Mouse (Mus musculus) spleen, embryonic (tissue): ENCODE data around the gene Crlf1.

Experiments used
- CTCF ChIA-PET: fragments of 350-600 bp; sonication (Branson Sonifier 250); formaldehyde crosslinking; loops from one replicate; lab custom pipeline; 2022; lab: Charles Lee

Gene Crlf1

DNA sequence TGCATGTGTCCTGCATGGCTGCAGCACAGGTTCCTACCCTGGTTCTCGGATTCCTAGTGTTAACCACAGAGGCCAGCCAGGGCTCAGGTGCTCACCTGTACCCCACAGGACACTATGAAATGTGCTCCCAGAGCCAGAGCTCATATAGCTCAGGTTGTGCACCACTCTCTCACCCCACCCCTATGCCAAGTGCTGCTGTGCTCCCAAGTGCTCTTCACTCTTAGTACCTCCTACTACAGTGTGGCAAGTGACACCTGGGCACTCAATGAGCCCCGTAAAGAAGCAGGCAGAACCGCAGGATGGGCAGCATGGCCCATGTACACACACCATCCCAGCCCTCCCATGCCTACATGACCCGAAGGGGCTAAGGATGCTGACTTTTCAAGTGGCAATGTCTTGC lies 24.2 kb upstream of the Crlf1 start:
- CTCF ChIA-PET, result no interaction called here

DNA sequence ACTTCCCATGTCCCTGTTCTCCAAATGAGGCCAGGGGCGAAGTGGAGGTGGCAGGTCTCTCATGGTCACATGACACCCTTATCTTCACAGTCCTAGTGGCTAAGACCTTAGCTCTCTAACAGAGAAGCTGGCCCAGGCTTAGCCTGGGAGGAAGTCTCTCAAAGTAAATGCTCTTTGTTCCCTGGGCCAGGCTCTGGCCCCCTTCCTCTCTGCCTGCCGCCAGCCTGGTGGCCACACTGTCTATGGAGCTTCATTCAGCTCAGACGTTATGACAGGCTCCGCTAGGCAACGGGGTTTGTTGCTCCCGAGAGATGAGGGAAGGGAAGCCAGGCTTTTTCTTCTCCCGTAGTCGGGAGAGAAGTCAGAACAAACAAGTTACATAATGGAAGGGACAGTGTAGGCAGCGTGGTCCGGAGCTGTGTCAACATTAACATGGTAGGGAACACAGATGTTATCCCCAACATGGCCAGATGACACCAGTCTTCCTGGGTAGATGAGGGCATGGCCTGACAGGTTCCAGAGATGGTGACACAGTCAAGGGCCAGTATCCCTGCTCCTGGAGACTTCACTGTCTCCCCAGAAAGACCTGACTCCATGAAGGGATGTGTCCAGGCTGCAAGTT lies 23.6 kb upstream of the Crlf1 start:
- CTCF ChIA-PET, result no interaction called here

DNA sequence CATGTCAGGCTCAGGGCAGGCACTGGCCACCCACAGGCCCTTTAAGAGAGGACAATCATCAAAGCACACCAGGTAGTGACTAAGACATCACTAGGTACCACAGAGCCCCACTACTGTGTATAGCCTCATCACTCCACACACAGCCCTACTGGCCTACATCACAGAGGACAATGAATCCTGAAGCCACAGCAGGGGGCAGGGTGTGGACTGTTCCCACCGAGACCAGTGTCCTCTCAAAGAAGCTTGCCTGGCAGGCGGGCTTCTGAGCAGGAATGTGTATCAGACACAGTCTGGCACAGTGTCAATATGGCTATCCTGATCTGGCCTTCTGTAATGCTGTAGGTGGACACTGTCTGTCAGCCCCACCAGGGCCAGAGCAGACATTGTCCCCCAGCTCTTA lies 23.0 kb upstream of the Crlf1 start:
- CTCF ChIA-PET, result no interaction called here

DNA sequence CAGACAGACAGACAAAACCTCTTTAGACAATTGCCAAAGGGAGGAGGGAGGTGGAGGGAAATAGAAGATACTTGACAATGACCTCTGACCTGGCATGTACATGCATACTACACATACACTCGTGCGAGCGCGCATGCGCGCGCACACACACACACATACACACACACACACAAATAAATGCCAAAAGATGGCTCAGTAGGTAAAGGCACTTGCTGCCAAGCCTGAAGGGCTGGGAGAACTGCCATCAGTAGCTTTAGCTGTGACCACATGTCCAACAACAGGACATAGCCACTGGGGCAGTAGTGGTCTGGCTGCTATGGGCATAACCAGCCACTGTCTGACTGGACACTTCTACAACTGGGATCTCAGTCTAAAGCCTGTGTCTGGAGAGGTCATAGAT lies 21.1 kb upstream of the Crlf1 start:
- CTCF ChIA-PET, result interaction anchor here (0.6 kb wide), 1 partner anchor 39 kb away, joined by 4 read pairs; no protein-coding TSS in a partner anchor

DNA sequence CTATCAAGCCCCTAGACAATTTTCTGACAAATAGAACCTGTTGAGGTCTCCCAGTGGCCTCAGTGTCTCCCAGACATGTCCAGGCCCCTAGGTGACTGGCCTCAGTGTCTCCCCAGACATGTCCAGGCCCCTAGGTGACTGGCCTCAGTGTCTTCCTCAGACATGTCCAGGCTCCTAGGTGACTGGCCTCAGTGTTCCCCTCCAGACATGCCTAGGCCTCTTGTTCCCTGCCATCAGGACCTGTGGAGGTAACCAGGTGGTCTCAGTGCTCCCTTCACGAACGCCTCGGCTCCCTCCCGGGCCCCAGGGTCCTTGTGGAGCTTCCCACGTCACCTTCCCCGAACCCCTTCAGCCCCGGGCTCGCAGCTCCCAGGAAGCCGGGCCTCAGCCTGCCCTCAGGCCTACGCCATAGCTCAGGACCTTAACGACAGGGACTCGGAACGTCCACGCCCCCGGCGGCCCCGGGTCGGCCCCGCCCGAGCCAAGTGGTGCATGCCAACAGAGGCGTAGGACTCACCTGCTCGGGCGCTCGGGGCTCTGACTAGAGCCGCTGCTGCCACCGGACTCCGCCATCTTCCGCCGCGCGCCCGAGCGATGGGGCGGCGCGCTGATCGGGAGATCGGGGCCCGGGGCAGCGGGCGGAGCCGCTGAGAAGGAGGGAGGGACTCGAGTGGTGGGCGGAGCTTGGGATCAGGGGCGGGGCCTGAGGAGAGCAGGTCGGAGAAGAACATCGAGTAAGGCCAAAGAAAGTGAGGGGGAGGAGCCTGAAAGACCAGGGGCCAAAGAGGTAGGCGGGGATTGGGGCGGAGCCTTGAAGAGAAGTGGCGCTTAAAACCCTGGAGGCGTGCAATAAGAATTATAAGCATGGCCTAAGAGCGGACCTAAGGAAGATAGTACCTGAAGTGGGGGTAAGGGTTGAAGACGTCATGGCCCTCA lies 16.4 kb upstream of the Crlf1 start, which contains the start of gene Klhl26:
Gene Klhl26 (minus strand): TSS at position 636 of the 936 bp plus-strand sequence.
- CTCF ChIA-PET, result no interaction called here

DNA sequence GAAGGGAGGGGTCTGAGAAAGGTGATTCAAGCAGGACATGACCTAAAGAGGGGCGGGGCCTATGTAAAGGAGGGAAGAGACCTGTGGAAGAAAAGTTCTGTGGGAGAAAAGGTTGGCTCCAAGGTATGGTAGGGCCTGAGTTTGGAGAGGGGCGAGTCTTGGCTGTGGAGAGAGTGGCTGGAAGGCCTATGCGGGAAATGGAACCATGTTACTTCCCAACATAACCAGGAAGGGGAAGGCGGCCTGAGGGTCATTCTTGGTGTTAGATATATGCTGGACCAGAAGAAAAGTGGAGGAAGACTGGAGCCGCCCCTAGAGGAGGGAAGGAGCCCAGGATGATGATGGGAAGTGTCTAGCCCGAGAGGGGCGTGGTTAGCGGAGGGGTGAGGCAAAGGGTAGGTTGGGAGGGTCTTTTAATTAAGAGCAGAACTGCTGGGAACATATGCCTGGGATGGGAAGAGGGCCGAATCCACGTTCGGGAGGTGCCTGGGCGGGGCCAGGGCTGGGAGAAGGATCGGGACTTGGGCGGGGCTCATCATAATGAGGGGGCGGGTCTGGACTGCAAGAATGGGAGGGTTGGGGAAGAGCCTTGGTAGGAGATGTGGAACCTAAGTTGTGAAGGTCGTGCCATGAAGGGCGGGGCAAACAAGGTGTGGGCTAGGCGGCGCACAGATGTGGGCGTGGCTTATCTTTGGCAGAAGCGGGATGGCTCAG lies 15.5 kb upstream of the Crlf1 start:
- CTCF ChIA-PET, result no interaction called here

DNA sequence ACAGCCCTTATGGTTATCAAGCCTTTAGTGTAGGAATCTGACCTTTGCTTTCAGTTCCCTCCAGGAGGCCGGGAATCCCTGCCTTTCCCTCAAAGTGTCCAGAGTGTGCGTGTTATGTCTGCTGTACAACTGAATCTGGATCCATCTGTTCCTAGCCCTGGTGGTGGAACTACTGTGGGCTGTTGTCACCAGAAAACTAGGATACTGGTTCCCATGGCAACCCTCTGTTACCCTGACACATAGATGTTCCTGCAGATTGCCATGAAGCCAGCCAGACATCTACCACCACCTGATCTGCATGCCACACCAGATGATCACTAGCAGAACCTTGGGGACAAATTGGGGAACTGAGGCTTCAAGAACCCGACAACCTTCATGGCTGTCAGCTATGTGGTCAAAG lies 11.1 kb upstream of the Crlf1 start:
- CTCF ChIA-PET, result no interaction called here

DNA sequence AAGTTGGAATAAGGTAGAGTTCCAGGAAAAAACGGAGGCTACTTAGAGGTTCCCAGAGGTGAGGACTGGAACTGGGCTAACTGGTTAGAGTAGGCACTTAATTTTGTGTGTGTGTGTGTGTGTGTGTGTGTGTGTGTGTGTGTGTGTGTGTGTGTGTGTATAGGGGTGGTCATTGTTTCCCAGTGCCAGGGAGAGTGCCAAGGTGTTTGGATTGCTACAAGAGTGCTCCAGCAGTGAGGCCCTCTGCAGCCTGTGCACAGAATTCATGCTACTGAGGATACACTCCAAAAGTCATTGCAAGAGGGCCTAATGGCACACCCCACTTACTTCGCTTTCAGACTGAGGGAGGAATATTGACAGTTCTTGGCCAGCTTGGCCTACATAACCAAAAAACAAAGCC lies 10.0 kb upstream of the Crlf1 start:
- CTCF ChIA-PET, result no interaction called here

DNA sequence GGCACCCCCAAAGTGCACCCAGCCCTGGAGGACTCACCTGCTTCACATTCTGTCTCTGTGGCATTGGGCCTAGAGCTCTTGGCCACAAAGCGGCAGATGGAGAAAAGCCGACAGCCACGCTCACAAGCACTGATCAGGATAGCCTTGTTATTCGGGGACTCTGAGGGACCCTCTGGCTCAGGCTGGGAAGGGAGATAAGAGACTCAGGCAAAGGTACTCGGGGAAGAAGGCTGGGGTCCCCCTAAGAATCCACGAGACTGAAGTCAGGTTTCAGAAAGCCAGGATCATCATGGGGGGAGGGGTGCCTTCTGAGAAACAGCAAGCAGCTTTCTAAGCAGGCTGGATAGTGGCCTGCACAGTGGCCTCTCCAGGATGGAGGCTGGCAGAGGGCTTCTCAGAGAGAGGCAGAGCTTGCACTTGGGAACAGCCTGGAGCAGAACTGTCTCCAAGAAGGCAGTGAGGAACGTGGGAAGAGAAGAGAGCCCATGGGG lies 6.7 kb upstream of the Crlf1 start:
- CTCF ChIA-PET, result no interaction called here

DNA sequence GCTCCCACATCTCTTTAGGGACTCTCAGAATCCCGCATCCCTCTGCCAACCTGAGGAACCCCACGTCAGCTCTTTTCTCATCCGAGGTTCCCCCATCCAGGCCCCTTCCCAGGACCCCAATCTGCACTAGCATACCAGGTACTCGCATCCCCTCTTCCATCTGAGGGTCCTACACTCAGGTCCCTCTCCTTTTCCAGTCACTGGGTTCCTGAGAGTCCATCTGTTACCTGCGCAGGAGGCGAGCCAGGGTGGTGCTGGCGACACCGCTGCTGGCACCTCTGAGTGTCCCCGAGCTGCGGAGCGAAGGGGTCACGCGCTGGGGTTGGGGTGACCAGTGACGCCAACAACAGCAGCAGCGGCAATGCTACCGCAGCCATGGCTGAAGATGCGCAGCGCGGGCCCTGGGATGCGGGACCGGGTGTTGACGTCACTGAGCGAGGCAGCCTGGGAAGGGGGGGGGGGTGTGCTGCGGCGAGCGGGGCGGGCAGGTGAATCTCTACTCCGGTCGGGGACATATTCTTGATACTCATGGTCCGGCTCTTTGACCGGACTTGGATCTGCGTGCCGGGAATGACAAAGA lies 5.9 kb upstream of the Crlf1 start, which contains the start of gene Tmem59l:
Gene Tmem59l (minus strand): TSS at position 418 of the 580 bp plus-strand sequence.
- CTCF ChIA-PET, result no interaction called here

DNA sequence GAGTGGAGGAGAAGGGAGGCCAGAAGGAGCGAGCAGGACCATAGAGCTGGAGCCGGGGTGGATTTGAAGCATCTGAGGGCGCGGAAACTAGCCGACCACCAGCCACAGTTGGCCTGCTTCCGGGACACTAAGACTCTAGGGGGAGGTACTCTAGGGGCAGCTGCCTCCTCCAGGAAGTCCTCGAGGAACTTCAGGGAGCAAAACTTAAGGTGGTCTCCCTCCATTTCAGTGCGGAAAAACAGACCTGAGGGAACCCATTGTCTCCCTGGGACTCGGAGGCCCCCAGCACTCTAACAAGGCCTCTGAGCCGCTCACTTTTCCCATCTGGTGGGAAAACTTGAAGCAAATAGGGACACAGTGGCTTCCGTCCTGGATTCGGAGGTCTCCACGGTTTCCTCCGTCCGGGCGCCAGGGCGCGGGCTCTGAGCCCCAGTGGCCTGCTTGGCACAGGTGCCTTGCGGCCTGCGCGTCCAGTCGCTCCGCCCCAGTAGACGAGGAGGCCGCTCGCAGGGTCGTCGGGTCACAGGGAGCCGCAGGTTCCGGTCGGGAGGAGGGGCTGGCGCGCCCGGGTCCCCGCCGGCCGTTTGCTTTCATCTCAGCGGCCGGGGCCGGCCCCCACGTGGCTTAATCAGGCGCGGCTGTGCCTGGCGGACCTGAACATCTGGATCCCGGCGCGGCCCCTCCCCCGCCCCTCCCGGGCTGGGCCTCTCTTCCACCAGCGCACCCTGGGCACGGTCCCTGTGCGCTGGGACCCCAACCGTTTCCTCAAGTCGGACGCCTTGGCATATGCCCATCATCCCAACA lies 4.8 kb upstream of the Crlf1 start:
- CTCF ChIA-PET, result no interaction called here

DNA sequence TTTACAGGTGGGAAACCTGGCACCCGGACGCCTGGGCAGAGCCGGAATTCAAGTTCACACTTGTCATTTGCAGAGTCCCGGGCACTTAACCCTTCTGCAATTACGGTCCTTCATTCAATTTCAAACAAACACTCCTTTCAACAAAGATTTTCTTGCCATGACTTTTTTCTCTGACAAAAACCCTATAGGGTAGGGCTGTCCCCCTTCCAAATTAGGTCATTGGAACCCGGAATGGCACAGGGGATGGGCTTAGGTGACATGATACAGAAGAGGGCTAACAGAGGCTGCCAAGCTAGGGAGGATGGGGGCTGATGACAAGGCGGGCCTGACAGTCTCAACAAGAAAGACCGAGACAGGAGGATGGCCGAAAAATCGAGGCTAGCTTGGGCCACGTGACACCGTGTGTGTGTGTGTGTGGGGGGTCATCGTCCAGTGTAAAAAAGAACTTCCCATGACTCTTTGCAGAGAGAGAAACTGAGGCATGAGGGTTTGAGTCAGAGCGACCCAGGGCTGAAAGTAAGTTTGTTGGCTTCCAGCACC lies 4.0 kb upstream of the Crlf1 start:
- CTCF ChIA-PET, result no interaction called here

DNA sequence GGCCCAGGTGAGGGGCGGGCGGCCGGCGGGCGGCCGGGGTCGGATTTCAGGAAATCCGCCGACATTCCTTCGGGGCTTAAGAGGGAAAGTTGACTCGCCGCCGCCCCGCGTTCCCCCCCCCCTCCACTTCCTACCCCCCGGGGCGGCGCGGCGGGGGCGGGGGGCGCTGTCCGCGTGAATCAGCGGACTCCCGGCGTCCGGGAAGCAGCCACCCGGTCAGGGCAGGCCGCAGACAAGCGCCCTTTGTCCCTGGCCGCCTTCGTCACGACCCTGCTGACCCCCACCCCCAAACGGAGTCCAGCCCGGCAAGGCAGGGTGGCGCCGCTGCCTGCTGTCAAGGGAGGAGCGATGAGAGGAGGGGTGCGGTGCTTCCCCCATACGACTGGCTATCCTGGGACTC lies 3.4 kb upstream of the Crlf1 start:
- CTCF ChIA-PET, result no interaction called here

DNA sequence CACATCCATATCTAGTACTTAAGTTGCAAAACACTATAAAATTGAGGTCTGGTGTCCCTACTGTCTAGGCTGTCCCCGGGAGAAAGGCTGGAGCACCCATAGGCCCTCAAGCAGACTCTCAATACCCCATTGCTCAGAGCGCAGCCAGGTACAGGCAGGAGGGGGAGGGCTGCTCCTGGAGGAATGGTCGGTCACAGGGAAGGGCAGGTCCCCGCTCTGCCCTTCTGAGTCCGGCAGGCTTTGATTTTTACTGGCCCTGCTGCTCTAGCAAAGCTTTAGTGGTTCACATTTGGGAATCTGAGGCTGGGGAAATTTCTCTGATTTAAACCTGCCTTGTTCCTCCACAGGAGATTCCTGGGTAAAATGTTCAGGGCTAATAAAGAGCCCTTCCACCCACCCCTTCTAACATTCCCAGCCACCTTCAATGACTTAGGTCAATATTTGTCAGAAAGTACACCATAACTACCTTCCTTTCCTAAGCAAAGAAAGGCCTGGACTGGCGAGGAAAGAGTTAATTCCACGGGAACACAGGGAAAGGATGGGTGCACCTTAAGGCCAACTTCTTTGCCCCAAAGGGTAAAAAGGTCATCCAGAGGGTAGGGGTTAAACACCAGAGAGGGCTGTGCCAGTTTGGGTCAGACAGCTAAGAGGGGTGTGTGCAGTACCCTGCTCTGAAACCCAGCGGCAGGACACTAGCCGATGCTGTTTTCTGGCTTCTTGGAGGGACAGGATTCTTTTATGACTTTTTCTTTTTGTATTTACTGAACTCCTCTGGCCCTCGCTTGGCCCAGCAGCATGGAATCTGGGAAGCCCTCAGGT lies 2.7 kb upstream of the Crlf1 start:
- CTCF ChIA-PET, result interaction anchor here (0.6 kb wide), 1 partner anchor 15 kb away, joined by 9 read pairs; no protein-coding TSS in a partner anchor

DNA sequence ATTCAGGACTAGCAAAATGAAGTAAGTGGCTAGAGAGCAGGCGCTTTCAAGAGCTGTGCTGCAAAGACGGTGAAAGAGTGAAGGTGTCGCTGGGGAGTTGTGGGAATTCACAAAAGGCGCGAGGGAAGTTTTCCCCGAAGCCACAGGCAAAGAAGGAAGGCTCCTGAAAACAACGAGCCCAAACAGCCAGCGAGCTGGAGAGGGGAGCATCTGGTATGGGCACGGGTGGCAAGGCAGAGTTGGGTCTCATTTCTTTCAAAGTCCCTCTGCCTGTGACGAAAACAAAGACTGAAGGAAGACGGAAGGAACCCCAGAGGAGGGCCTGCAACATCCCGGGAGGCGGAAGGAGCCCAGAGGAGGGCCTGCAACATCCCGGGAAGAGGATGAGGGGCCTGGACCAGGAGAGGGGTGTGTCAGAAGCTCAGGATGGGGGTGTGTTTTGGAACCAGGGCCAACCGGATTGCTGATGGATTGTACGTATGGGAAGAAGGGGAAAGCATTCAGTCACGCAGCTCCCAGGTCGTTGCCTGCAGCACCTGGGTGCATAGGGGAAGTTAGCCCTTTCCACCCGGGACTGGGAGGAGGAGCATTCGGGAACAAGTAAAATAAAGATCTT lies 2.0 kb upstream of the Crlf1 start:
- CTCF ChIA-PET, result no interaction called here

DNA sequence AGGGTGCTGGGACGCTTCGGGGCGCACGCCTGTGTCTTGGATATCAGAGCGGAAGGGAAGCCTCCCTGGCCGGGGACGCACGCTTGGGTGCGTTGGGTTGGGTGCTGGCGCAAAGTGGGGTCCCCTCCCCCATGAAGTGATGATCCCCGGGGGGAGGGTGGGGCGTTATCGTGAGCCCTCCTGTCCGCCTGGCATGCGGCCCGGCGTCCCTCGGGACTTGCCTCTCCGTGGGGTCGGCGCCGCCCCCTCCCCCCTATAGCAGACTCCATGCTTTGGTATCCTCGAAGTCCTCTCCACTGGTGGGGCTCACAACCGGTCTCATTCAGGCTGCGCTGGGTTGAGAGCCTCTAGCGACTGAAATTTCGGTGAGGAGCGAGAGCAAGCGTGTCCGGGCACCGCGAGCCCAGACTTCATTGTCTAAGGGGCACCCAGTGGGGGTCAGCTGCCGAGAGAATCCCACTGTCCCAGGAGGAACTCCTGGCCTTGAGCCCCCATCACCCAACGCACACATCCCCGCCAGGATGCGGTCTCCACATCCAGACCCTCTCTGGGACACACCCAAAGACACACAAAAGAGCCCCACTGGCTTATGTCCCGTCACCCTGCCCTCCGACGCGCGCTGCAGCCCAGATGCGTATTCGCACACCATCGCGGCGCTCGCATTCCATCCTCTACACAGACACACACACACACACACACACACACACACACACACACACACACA lies 896 bp downstream of the Crlf1 start:
- CTCF ChIA-PET, result no interaction called here

DNA sequence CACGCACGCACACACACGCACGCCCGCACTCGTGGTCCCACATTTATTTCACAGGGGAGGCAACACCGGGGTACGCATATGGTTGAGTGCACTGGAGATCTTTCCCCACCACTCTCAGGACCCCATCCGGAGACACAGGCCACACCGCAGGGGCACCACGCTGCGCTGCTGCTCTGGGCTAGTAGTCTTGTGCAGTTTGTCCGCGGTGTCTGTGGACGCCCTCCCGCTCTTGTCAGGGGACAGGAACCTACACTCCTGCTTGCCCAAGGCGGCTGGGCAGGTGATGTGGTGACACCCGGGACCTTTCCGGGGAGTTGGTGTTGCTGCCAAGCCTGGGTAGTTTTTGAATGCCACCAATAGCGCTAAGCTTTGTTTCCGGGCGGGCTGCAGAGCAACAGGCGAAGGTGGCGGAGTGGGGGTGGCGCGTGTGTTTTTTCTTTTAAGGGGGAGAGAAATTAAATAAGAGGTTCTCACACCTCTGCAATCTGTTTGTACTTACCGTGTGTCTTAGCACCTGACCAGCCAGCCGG lies 1.5 kb downstream of the Crlf1 start:
- CTCF ChIA-PET, result no interaction called here
